21 mouse cellular contexts compared by ENCODE assay signal in genomic region chr13:97999130-97999529, GRCm38 (mm10).
"Had no signal": no experiment of that assay in that cellular context is flagged by ENCODE, and none has a peak within 500 bp of the region (broad histone marks: within the 10 kb centered on the region; RNA-seq: fewer than 3 reads in every experiment).

No protein-coding gene starts in this region.

- ATAC-seq: forebrain, postnatal 0 days; hindbrain, postnatal 0 days; liver, embryonic 12.5 days had no signal

- H3K4me2 ChIP-seq: heart, embryonic 13.5 days; heart, embryonic 15.5 days; hindbrain, embryonic 13.5 days; hindbrain, embryonic 15.5 days; limb, embryonic 13.5 days; limb, embryonic 15.5 days; liver, embryonic 12.5 days had no signal

- H3K9ac ChIP-seq: forebrain, postnatal 0 days; heart, embryonic 13.5 days; heart, embryonic 15.5 days; hindbrain, embryonic 13.5 days; hindbrain, embryonic 15.5 days; limb, embryonic 13.5 days; limb, embryonic 15.5 days; liver, embryonic 12.5 days had no signal

- H3K4me3 ChIP-seq: heart, embryonic 10.5 days; heart, embryonic 13.5 days; heart, embryonic 15.5 days; hindbrain, embryonic 13.5 days; hindbrain, embryonic 15.5 days; limb, embryonic 13.5 days; limb, embryonic 15.5 days; liver, embryonic 12.5 days had no signal

- H3K9me3 ChIP-seq: heart, embryonic 10.5 days; heart, embryonic 13.5 days; heart, embryonic 15.5 days; hindbrain, embryonic 13.5 days; hindbrain, embryonic 15.5 days; limb, embryonic 13.5 days; limb, embryonic 15.5 days; liver, embryonic 12.5 days had no signal

- DNase-seq: forebrain, postnatal 0 days; gastrocnemius, postnatal 14 days; gastrocnemius, postnatal 36 days; heart, adult 18-20 months; heart, postnatal 14 days; heart, postnatal 36 days; kidney, adult 11 months; kidney, adult 8-10 months; kidney, postnatal 10 days; layer of hippocampus, adult 9-11 months; layer of hippocampus, postnatal 36 days; left cerebral cortex, postnatal 4 days had no signal

- H3K36me3 ChIP-seq: heart, embryonic 10.5 days; heart, embryonic 13.5 days; heart, embryonic 15.5 days; hindbrain, embryonic 13.5 days; hindbrain, embryonic 15.5 days; limb, embryonic 15.5 days; liver, embryonic 12.5 days had no signal

- H3K27me3 ChIP-seq: heart, embryonic 13.5 days; heart, embryonic 15.5 days; hindbrain, embryonic 13.5 days; hindbrain, embryonic 15.5 days; limb, embryonic 13.5 days; limb, embryonic 15.5 days; liver, embryonic 12.5 days had no signal

- H3K27ac ChIP-seq: heart, embryonic 10.5 days; heart, embryonic 13.5 days; heart, embryonic 15.5 days; hindbrain, embryonic 13.5 days; hindbrain, embryonic 15.5 days; hindbrain, postnatal 0 days; limb, embryonic 13.5 days; limb, embryonic 15.5 days; liver, embryonic 12.5 days had no signal
